ENCODE assay signal across 28 mouse cellular contexts in genomic region chr8:64611210-64611974, GRCm38 (mm10).
DNase-seq lines count a peak whose midpoint lies in the region; TF ChIP-seq lines count a peak whose summit lies in the region.
"Had no signal": no experiment of that assay in that cellular context is flagged by ENCODE, and none has a peak within 500 bp of the region (broad histone marks: within the 10 kb centered on the region; RNA-seq: fewer than 3 reads in every experiment).

No protein-coding gene starts in this region.

- no peak for TF ChIP-seq EP300 in CH12.LX (IDR thresholded peaks at IDR 0.05; ENCODE audit: low read length)

- in situ Hi-C loops in CH12.LX (cut with MboI; ENCODE audit: low pct_ligation_motif_present, low pct_unique_long_range_greater_than_20kb, low sequenced_read_pairs), result no loop called here

- no peaks in the 10 kb centered on the region for H3K36me3 ChIP-seq in CH12.LX (replicated peaks in 1 of 2; ENCODE audit: control insufficient read depth in 1 of 2, insufficient read depth in 1 of 2, low read length in 1 of 2)
- H3K36me3 ChIP-seq: embryonic facial prominence, embryonic 15.5 days; G1E; intestine, embryonic 15.5 days had no signal

- no peak for TF ChIP-seq RAD21 in CH12.LX (IDR thresholded peaks at IDR 0.05; ENCODE audit: low read depth, low read length)

- H3K79me2 ChIP-seq in CH12.LX (replicated peaks; ENCODE audit: control insufficient read depth, extremely low read depth, insufficient read depth, poor library complexity, severe bottlenecking), result no peaks in the 10 kb centered on the region

- H3K27ac ChIP-seq in CH12.LX (ENCODE audit: insufficient read depth, low read depth), result no peak overlapping the region
- H3K27ac ChIP-seq: embryonic facial prominence, embryonic 12.5 days; embryonic facial prominence, embryonic 15.5 days; gastrocnemius, adult 2 months; heart, embryonic 15.5 days; hindbrain, embryonic 14.5 days; hindbrain, postnatal 0 days; intestine, embryonic 15.5 days had no signal

- H3K9ac ChIP-seq in CH12.LX (ENCODE audit: insufficient read depth, low read depth), result no peak overlapping the region; the same call in 1 of the 2 replicates
- H3K9ac ChIP-seq: embryonic facial prominence, embryonic 12.5 days; embryonic facial prominence, embryonic 15.5 days; forebrain, postnatal 0 days; heart, embryonic 12.5 days; heart, embryonic 15.5 days; hindbrain, embryonic 14.5 days; intestine, embryonic 15.5 days had no signal

- H3K9me3 ChIP-seq in CH12.LX (replicated peaks; ENCODE audit: low read length), result no peaks in the 10 kb centered on the region
- H3K9me3 ChIP-seq: embryonic facial prominence, embryonic 12.5 days; embryonic facial prominence, embryonic 15.5 days; G1E; heart, embryonic 15.5 days; intestine, embryonic 15.5 days had no signal

- peaks cover 6 to 7% of the 10 kb centered on the region in 2 experiments; a peak in 3 of 4 replicates for H3K4me1 ChIP-seq in CH12.LX (ENCODE audit: control insufficient read depth in 1 of 2, insufficient read depth in 2 of 2)
- H3K4me1 ChIP-seq: embryonic facial prominence, embryonic 12.5 days; embryonic facial prominence, embryonic 15.5 days; heart, embryonic 12.5 days; intestine, embryonic 15.5 days had no signal

- H3K27me3 ChIP-seq in CH12.LX (replicated peaks), result no peaks in the 10 kb centered on the region
- H3K27me3 ChIP-seq: embryonic facial prominence, embryonic 12.5 days; embryonic facial prominence, embryonic 15.5 days; heart, embryonic 12.5 days; heart, embryonic 15.5 days; intestine, embryonic 15.5 days; Patski had no signal

- H3K4me2 ChIP-seq in CH12.LX (ENCODE audit: insufficient read depth, low read depth, poor library complexity, severe bottlenecking), result peak overlapping the region; percentile 22; the same call in 1 of the 2 replicates
- H3K4me2 ChIP-seq: embryonic facial prominence, embryonic 12.5 days; embryonic facial prominence, embryonic 15.5 days; heart, embryonic 12.5 days; heart, embryonic 15.5 days; hindbrain, embryonic 14.5 days; intestine, embryonic 15.5 days had no signal

- H3K4me3 ChIP-seq in CH12.LX (replicated peaks in 1 of 3; ENCODE audit: low read depth in 2 of 3, low read length in 2 of 3, poor library complexity in 1 of 3), result no peak overlapping the region
- H3K4me3 ChIP-seq: embryonic facial prominence, embryonic 12.5 days; embryonic facial prominence, embryonic 15.5 days; gastrocnemius, adult 2 months; heart, embryonic 12.5 days; heart, embryonic 15.5 days; intestine, embryonic 15.5 days had no signal

- DNase-seq in 416B (ENCODE audit: low read depth) (peak; percentile 13), CH12.LX (ENCODE audit: extremely low read depth) (no peak)
- peak; percentile 11 for DNase-seq in CD4-positive helper T cell, adult 2 months (ENCODE audit: low read depth, low spot score)
- peak; percentile 40 for DNase-seq in induced T-regulatory cell, adult 2 months (ENCODE audit: low read depth)
- DNase-seq in adrenal gland, adult 8-10 months, result no peak
- no peak for DNase-seq in lung, postnatal 25 days (ENCODE audit: low spot score)
- no peak for DNase-seq in testis, postnatal 10 days (ENCODE audit: low spot score)
- DNase-seq: adrenal gland, adult 2 months; adrenal gland, postnatal 25 days; cerebellum, adult 18-20 months; cerebellum, adult 9-10 months; cerebellum, postnatal 25 days; forebrain, postnatal 0 days; gastrocnemius, adult 2 months; gastrocnemius, postnatal 14 days; heart, adult 18-20 months; heart, postnatal 10 days; heart, postnatal 4 days; kidney, adult 11 months had no signal

- no peak for TF ChIP-seq POLR2A in CH12.LX (IDR thresholded peaks at IDR 0.05; ENCODE audit: low read depth, low read length)

- dilution Hi-C loops in CH12.LX (cut with MboI; ENCODE audit: extremely low pct_ligation_motif_present, extremely low pct_unique_long_range_greater_than_20kb, low sequenced_read_pairs), result no loop called here

- no peak for TF ChIP-seq CTCF in CH12.LX (conservative IDR thresholded peaks at IDR 0.05 in 1 of 2, IDR thresholded peaks at IDR 0.05 in 1 of 2; ENCODE audit: low read depth in 2 of 2, low read length in 2 of 2)

TF ChIP-seq in CH12.LX, 34 proteins besides CTCF, POLR2A, EP300 and RAD21:
- TF ChIP-seq JUN (IDR thresholded peaks at IDR 0.05; ENCODE audit: insufficient read depth, low read depth, low read length) (no peak), NELFE (IDR thresholded peaks at IDR 0.05; ENCODE audit: low read depth, low read length) (no peak), PAX5 (IDR thresholded peaks at IDR 0.05; ENCODE audit: low read length) (no peak), E2F4 (IDR thresholded peaks at IDR 0.05; ENCODE audit: insufficient replicate concordance, low read depth, low read length) (no peak), HCFC1 (IDR thresholded peaks at IDR 0.05; ENCODE audit: low read depth, low read length) (no peak)

Comparison
In these comparisons a context has a peak if more than half of its experiments do, and no peak if none do; other contexts are left out.
1. DNase-seq: peak in 416B (single experiment), CD4-positive helper T cell, adult 2 months (single experiment) and induced T-regulatory cell, adult 2 months (single experiment); none in CH12.LX (single experiment), adrenal gland, adult 8-10 months (single experiment), lung, postnatal 25 days (single experiment) and testis, postnatal 10 days (single experiment).